Mouse (Mus musculus) heart, embryonic 15.5 days (tissue): ENCODE measurements at regions not wholly inside any gene's neighbourhood (a gene's known extent, or its start where the extent isn't known, plus 50 kb on each side); places are given as distances from the start of the nearest gene placed in this dataset.
A peak's percentile ranks its signal among the peaks of the same experiment; 100 is the strongest.

Experiments used
- ATAC-seq: fragments of 200-750 bp; cut with Nextera tagmentation; replicated peaks from 2 replicates; pipeline ENCODE4 v1.8.0; 2017; ENCODE audit warnings: low read depth, moderate TSS enrichment; ENCODE audit not compliant: insufficient number of reproducible peaks, insufficient read depth, low FRiP score
- H3K27ac ChIP-seq: fragments of 300-500 bp; sonication (generic); 2 replicates; pipeline ENCODE4 v1.5.1; 2015; ENCODE audit warnings: mild to moderate bottlenecking, inconsistent platforms
- H3K27me3 ChIP-seq: fragments of 300-500 bp; sonication (generic); 2 replicates; pipeline ENCODE4 v1.6.1; 2015; ENCODE audit warnings: inconsistent platforms
- H3K36me3 ChIP-seq: fragments of 300-500 bp; sonication (generic); 2 replicates; pipeline ENCODE4 v1.6.1; 2015; ENCODE audit warnings: mild to moderate bottlenecking, inconsistent platforms
- H3K4me1 ChIP-seq: fragments of 300-500 bp; sonication (generic); replicated peaks from 2 replicates; pipeline ENCODE4 v1.6.1; 2015; ENCODE audit warnings: inconsistent platforms
- H3K4me2 ChIP-seq: fragments of 300-500 bp; sonication (generic); 2 replicates; pipeline ENCODE4 v1.6.1; 2015; ENCODE audit warnings: inconsistent platforms, mild to moderate bottlenecking, moderate library complexity
- H3K4me3 ChIP-seq: fragments of 300-500 bp; sonication (generic); 2 replicates; pipeline ENCODE4 v1.5.1; 2015; ENCODE audit warnings: mild to moderate bottlenecking, inconsistent platforms
- H3K9ac ChIP-seq: fragments of 300-500 bp; sonication (generic); 2 replicates; pipeline ENCODE4 v1.6.1; 2015; ENCODE audit warnings: mild to moderate bottlenecking, inconsistent platforms
- H3K9me3 ChIP-seq: fragments of 300-500 bp; sonication (generic); replicated peaks from 2 replicates; pipeline ENCODE4 v1.6.1; 2016; ENCODE audit warnings: inconsistent platforms
- WGBS: fragments of 180-500 bp; shearing (Covaris S2); methylation state at CpG from one replicate; pipeline ENCODE4 v1.1.7; 2015; ENCODE audit warnings: mixed read lengths; 5-methylcytosine and 5-hydroxymethylcytosine counted together

GRCm38 (mm10) chr13:69867296-69868065, 65.3 kb downstream of the Med10 start:
- Histone ChIP-seq H3K36me3 (no peaks in the 10 kb centered on the region), H3K27ac (no peak overlapping the region), H3K4me3 (no peak overlapping the region), H3K4me1 (no peaks in the 10 kb centered on the region), H3K4me2 (no peak overlapping the region), H3K9me3 (no peaks in the 10 kb centered on the region), H3K27me3 (no peaks in the 10 kb centered on the region), H3K9ac (no peak overlapping the region)
- ATAC-seq, result no peak
- 69% methylated on average over 15 of the region's 15 CpGs for WGBS

GRCm38 (mm10) chr13:69896536-69896935, 94.3 kb downstream of the Med10 start:
- H3K9ac ChIP-seq, result no peak overlapping the region
- no peaks in the 10 kb centered on the region for H3K4me1 ChIP-seq
- no peak for ATAC-seq
- no peaks in the 10 kb centered on the region for H3K9me3 ChIP-seq
- no peak overlapping the region for H3K27ac ChIP-seq
- no peaks in the 10 kb centered on the region for H3K27me3 ChIP-seq
- H3K4me3 ChIP-seq, result no peak overlapping the region
- H3K4me2 ChIP-seq, result no peak overlapping the region
- H3K36me3 ChIP-seq, result no peaks in the 10 kb centered on the region
- 21% methylated on average over 5 of the region's 5 CpGs for WGBS

- ATAC-seq, result no peak
- no peak overlapping the region for H3K4me2 ChIP-seq
- no peaks in the 10 kb centered on the region for H3K9me3 ChIP-seq
- no peaks in the 10 kb centered on the region for H3K4me1 ChIP-seq
- H3K4me3 ChIP-seq, result no peak overlapping the region
- H3K9ac ChIP-seq, result no peak overlapping the region
- H3K27me3 ChIP-seq, result no peaks in the 10 kb centered on the region
- H3K27ac ChIP-seq, result no peak overlapping the region
- no peaks in the 10 kb centered on the region for H3K36me3 ChIP-seq
Measured at GRCm38 (mm10) chr13:69901139-69901538, 98.9 kb downstream of the Med10 start.

GRCm38 (mm10) chr13:69906802-69907537, 104.8 kb downstream of the Med10 start:
- Histone ChIP-seq H3K27ac (no peak overlapping the region), H3K36me3 (no peaks in the 10 kb centered on the region), H3K4me2 (no peak overlapping the region), H3K27me3 (no peaks in the 10 kb centered on the region), H3K9me3 (no peaks in the 10 kb centered on the region), H3K4me1 (no peaks in the 10 kb centered on the region), H3K9ac (no peak overlapping the region), H3K4me3 (no peak overlapping the region)
- WGBS, result 60% methylated on average over 15 of the region's 15 CpGs
- ATAC-seq, result no peak

- no peaks in the 10 kb centered on the region for H3K4me1 ChIP-seq
- no peak for ATAC-seq
- H3K27ac ChIP-seq, result no peak overlapping the region
- H3K9ac ChIP-seq, result no peak overlapping the region
- H3K27me3 ChIP-seq, result no peaks in the 10 kb centered on the region
- H3K9me3 ChIP-seq, result no peaks in the 10 kb centered on the region
- 54% methylated on average over 3 of the region's 3 CpGs for WGBS
- H3K4me2 ChIP-seq, result no peak overlapping the region
- H3K36me3 ChIP-seq, result no peaks in the 10 kb centered on the region
- H3K4me3 ChIP-seq, result no peak overlapping the region
Measured at GRCm38 (mm10) chr13:69915796-69916195, 113.6 kb downstream of the Med10 start.

- Histone ChIP-seq H3K27me3 (no peaks in the 10 kb centered on the region), H3K4me2 (no peak overlapping the region), H3K27ac (no peak overlapping the region), H3K4me3 (no peak overlapping the region), H3K9ac (no peak overlapping the region), H3K36me3 (no peaks in the 10 kb centered on the region), H3K4me1 (no peaks in the 10 kb centered on the region), H3K9me3 (no peaks in the 10 kb centered on the region)
- ATAC-seq, result no peak
- WGBS, result 71% methylated on average over 9 of the region's 9 CpGs
Measured at GRCm38 (mm10) chr13:69932695-69933550, 130.7 kb downstream of the Med10 start.

GRCm38 (mm10) chr13:69933551-69933845, 131.3 kb downstream of the Med10 start:
- no peaks in the 10 kb centered on the region for H3K9me3 ChIP-seq
- H3K4me3 ChIP-seq, result no peak overlapping the region
- no peak for ATAC-seq
- H3K9ac ChIP-seq, result no peak overlapping the region
- no peak overlapping the region for H3K27ac ChIP-seq
- no peaks in the 10 kb centered on the region for H3K36me3 ChIP-seq
- no peaks in the 10 kb centered on the region for H3K4me1 ChIP-seq
- H3K4me2 ChIP-seq, result no peak overlapping the region
- H3K27me3 ChIP-seq, result no peaks in the 10 kb centered on the region
- WGBS, result 74% methylated on average over 6 of the region's 6 CpGs

- H3K36me3 ChIP-seq, result no peaks in the 10 kb centered on the region
- H3K9ac ChIP-seq, result no peak overlapping the region
- ATAC-seq, result no peak
- no peak overlapping the region for H3K27ac ChIP-seq
- H3K4me1 ChIP-seq, result no peaks in the 10 kb centered on the region
- H3K27me3 ChIP-seq, result no peaks in the 10 kb centered on the region
- no peaks in the 10 kb centered on the region for H3K9me3 ChIP-seq
- WGBS, result 86% methylated on average over 4 of the region's 4 CpGs
- no peak overlapping the region for H3K4me2 ChIP-seq
- no peak overlapping the region for H3K4me3 ChIP-seq
Measured at GRCm38 (mm10) chr13:69939791-69940190, 137.6 kb downstream of the Med10 start.

GRCm38 (mm10) chr13:69944651-69945050, 142.5 kb downstream of the Med10 start:
- no peak overlapping the region for H3K27ac ChIP-seq
- no peak overlapping the region for H3K4me3 ChIP-seq
- peaks cover 5% of the 10 kb centered on the region; the same call in 1 of the 2 replicates for H3K4me1 ChIP-seq
- ATAC-seq, result no peak
- H3K36me3 ChIP-seq, result no peaks in the 10 kb centered on the region
- H3K9me3 ChIP-seq, result no peaks in the 10 kb centered on the region
- H3K27me3 ChIP-seq, result no peaks in the 10 kb centered on the region
- H3K4me2 ChIP-seq, result no peak overlapping the region
- no peak overlapping the region for H3K9ac ChIP-seq
- WGBS, result 17% methylated on average over 1 of the region's 1 CpGs

GRCm38 (mm10) chr13:69946615-69947014, 144.4 kb downstream of the Med10 start:
- Histone ChIP-seq H3K4me3 (no peak overlapping the region), H3K4me2 (no peak overlapping the region), H3K9me3 (no peaks in the 10 kb centered on the region), H3K27ac (no peak overlapping the region), H3K4me1 (peaks cover 5% of the 10 kb centered on the region; the same call in 1 of the 2 replicates), H3K27me3 (no peaks in the 10 kb centered on the region), H3K36me3 (no peaks in the 10 kb centered on the region), H3K9ac (no peak overlapping the region)
- peak; percentile 66; the same call in 1 of the 2 replicates for ATAC-seq
- 26% methylated on average over 7 of the region's 7 CpGs for whole genome bisulfite sequencing

- Histone ChIP-seq H3K36me3 (no peaks in the 10 kb centered on the region), H3K27me3 (no peaks in the 10 kb centered on the region), H3K4me3 (no peak overlapping the region), H3K9me3 (no peaks in the 10 kb centered on the region), H3K4me1 (peaks cover under 1% of the 10 kb centered on the region; the same call in 1 of the 2 replicates), H3K27ac (no peak overlapping the region), H3K4me2 (no peak overlapping the region), H3K9ac (no peak overlapping the region)
- ATAC-seq, result no peak
- WGBS, result 77% methylated on average over 4 of the region's 4 CpGs
Measured at GRCm38 (mm10) chr13:69952061-69952460, 149.9 kb downstream of the Med10 start.
